Mouse (Mus musculus): ENCODE measurements around the gene Fam173a.
A peak's percentile ranks its signal among the peaks of the same experiment; 100 is the strongest.

Fam173a gene

GRCm38 (mm10) chr17:25796951-25797369 lies 4.3 kb upstream of the Fam173a start, which contains the start of gene Metrn:
TSS of gene Metrn (minus strand) at chr17:25797136.
- DNase-seq = peak; percentile 100

GRCm38 (mm10) chr17:25796211-25796771 lies 3.6 kb upstream of the Fam173a start:
- DNase-seq = peak; percentile 96

- DNase-seq = peak; percentile 94
Observed at GRCm38 (mm10) chr17:25795609-25796092, 3.0 kb upstream of the Fam173a start, which contains the start of gene AC134908.4. TSS of gene AC134908.4 (minus strand) at chr17:25795659.

- DNase-seq = peak; percentile 92
Observed at GRCm38 (mm10) chr17:25794998-25795397, 2.3 kb upstream of the Fam173a start.

- DNase-seq = no peak
Observed at GRCm38 (mm10) chr17:25794197-25794596, 1.5 kb upstream of the Fam173a start.

GRCm38 (mm10) chr17:25791843-25792527 lies 716 bp downstream of the Fam173a start:
- DNase-seq = peak; percentile 98

GRCm38 (mm10) chr17:25791320-25791842 lies 1.3 kb downstream of the Fam173a start:
- peak; percentile 94 for DNase-seq

- peak; percentile 90 for DNase-seq
Observed at GRCm38 (mm10) chr17:25786781-25787504, 5.8 kb downstream of the Fam173a start.

- DNase-seq = no peak
Observed at GRCm38 (mm10) chr17:25786280-25786679, 6.4 kb downstream of the Fam173a start, which contains the start of gene Ccdc78. TSS of gene Ccdc78 (plus strand) at chr17:25786580.

- DNase-seq = peak; percentile 100
Observed at GRCm38 (mm10) chr17:25785281-25785745, 7.4 kb downstream of the Fam173a start, which contains the start of gene Haghl. TSS of gene Haghl (minus strand) at chr17:25785673.

- DNase-seq = peak; percentile 93
Observed at GRCm38 (mm10) chr17:25783861-25784574, 8.7 kb downstream of the Fam173a start.

- peak; percentile 96 for DNase-seq
Observed at GRCm38 (mm10) chr17:25783086-25783485, 9.6 kb downstream of the Fam173a start.

GRCm38 (mm10) chr17:25781339-25781738 lies 11.4 kb downstream of the Fam173a start:
- DNase-seq = peak; percentile 90

- peak; percentile 90 for DNase-seq
Observed at GRCm38 (mm10) chr17:25777948-25778347, 14.8 kb downstream of the Fam173a start.

GRCm38 (mm10) chr17:25775318-25776062 lies 17.2 kb downstream of the Fam173a start:
- peak; percentile 86 for DNase-seq

GRCm38 (mm10) chr17:25773549-25774120 lies 19.1 kb downstream of the Fam173a start, which contains the start of gene Narfl:
TSS of gene Narfl (plus strand) at chr17:25773776.
- DNase-seq = peak; percentile 99

- DNase-seq = no peak
Observed at GRCm38 (mm10) chr17:25769331-25769730, 23.4 kb downstream of the Fam173a start.

GRCm38 (mm10) chr17:25765886-25766285 lies 26.8 kb downstream of the Fam173a start:
- DNase-seq = no peak

- no peak for DNase-seq
Observed at GRCm38 (mm10) chr17:25762591-25762990, 30.1 kb downstream of the Fam173a start.

GRCm38 (mm10) chr17:25761561-25761970 lies 31.1 kb downstream of the Fam173a start:
- DNase-seq = peak; percentile 92

GRCm38 (mm10) chr17:25760148-25760547 lies 32.6 kb downstream of the Fam173a start:
- DNase-seq = no peak
